28 mouse cellular contexts compared by ENCODE assay signal in genomic region chr17:47303600-47303999, GRCm38 (mm10).
A peak's percentile ranks its signal among the peaks of the same experiment; 100 is the strongest.
DNase-seq lines count a peak whose midpoint lies in the region; ATAC-seq and TF ChIP-seq lines count a peak whose summit lies in the region.
"Had no signal": no experiment of that assay in that cellular context is flagged by ENCODE, and none has a peak within 500 bp of the region (broad histone marks: within the 10 kb centered on the region; RNA-seq: fewer than 3 reads in every experiment).

No protein-coding gene starts in this region.

- H3K9ac ChIP-seq in liver, adult 2 months (ENCODE audit: low read depth, low read length) = no peak overlapping the region
- no peak overlapping the region for H3K9ac ChIP-seq in liver, embryonic 12.5 days
- no peak overlapping the region for H3K9ac ChIP-seq in liver, embryonic 16.5 days (ENCODE audit: low read depth, low read length)
- no peak overlapping the region for H3K9ac ChIP-seq in liver, embryonic 11.5 days (ENCODE audit: low read depth, low read length)
- H3K9ac ChIP-seq: embryonic facial prominence, embryonic 13.5 days; embryonic facial prominence, embryonic 15.5 days; forebrain, embryonic 12.5 days had no signal

- H3K36me3 ChIP-seq in kidney, adult 2 months (ENCODE audit: control insufficient read depth, insufficient read depth, low read length) = no peaks in the 10 kb centered on the region
- H3K36me3 ChIP-seq in liver, adult 2 months (ENCODE audit: control insufficient read depth, insufficient read depth, low read length) = no peaks in the 10 kb centered on the region
- no peaks in the 10 kb centered on the region for H3K36me3 ChIP-seq in liver, embryonic 12.5 days
- no peaks in the 10 kb centered on the region for H3K36me3 ChIP-seq in liver, embryonic 16.5 days (ENCODE audit: control insufficient read depth, insufficient read depth)
- H3K36me3 ChIP-seq in liver, embryonic 11.5 days (ENCODE audit: control insufficient read depth, insufficient read depth, low read length) = no peaks in the 10 kb centered on the region
- H3K36me3 ChIP-seq: forebrain, embryonic 12.5 days; G1E had no signal

- peak; percentile 40 for DNase-seq in adrenal gland, adult 2 months
- DNase-seq in adrenal gland, postnatal 36 days = no peak
- DNase-seq in kidney, adult 2 months = peak; percentile 18
- no peak for DNase-seq in kidney, adult 18-20 months
- DNase-seq in liver, adult 2 months (ENCODE audit: extremely low read depth, low read depth, low spot score) = peak; percentile 94
- DNase-seq in liver, embryonic 11.5 days (ENCODE audit: low spot score) = no peak
- DNase-seq: adrenal gland, postnatal 25 days; B cell, adult 2 months; cerebellum, adult 11-12 months; cerebellum, adult 2 months; cerebellum, adult 9-11 months; cerebellum, postnatal 14 days; cerebellum, postnatal 36 days; embryo, embryonic 11 days had no signal

- no peak for TF ChIP-seq CTCF in kidney, adult 2 months (conservative IDR thresholded peaks at IDR 0.05; ENCODE audit: insufficient read depth, insufficient read length, low read depth, low read length)
- TF ChIP-seq CTCF in liver, adult 2 months (IDR thresholded peaks at IDR 0.05; ENCODE audit: low read depth, low read length) = no peak

- H3K4me3 ChIP-seq in kidney, adult 2 months (ENCODE audit: insufficient read depth, low read depth, low read length) = no peak overlapping the region
- H3K4me3 ChIP-seq in liver, adult 2 months (ENCODE audit: insufficient read depth, low read depth, low read length) = no peak overlapping the region
- H3K4me3 ChIP-seq in liver, embryonic 12.5 days = no peak overlapping the region
- H3K4me3 ChIP-seq in liver, embryonic 16.5 days (ENCODE audit: low read depth, low read length) = no peak overlapping the region
- no peak overlapping the region for H3K4me3 ChIP-seq in liver, embryonic 11.5 days (ENCODE audit: low read depth, low read length)
- H3K4me3 ChIP-seq: embryonic facial prominence, embryonic 13.5 days; embryonic facial prominence, embryonic 15.5 days; erythroblast, embryonic 14.5 days; forebrain, embryonic 10.5 days; forebrain, embryonic 12.5 days had no signal

- no peaks in the 10 kb centered on the region for H3K27me3 ChIP-seq in kidney, adult 2 months (replicated peaks; ENCODE audit: control insufficient read depth, insufficient read depth, low read length)
- H3K27me3 ChIP-seq in liver, adult 2 months (ENCODE audit: control insufficient read depth, insufficient read depth, low read length) = no peaks in the 10 kb centered on the region
- H3K27me3 ChIP-seq in liver, embryonic 12.5 days (replicated peaks) = no peaks in the 10 kb centered on the region
- H3K27me3 ChIP-seq in liver, embryonic 16.5 days (ENCODE audit: control insufficient read depth, insufficient read depth, low read depth, low read length) = no peaks in the 10 kb centered on the region
- H3K27me3 ChIP-seq in liver, embryonic 11.5 days (replicated peaks; ENCODE audit: control insufficient read depth, insufficient read depth, low read length) = no peaks in the 10 kb centered on the region
- H3K27me3 ChIP-seq: CH12.LX; embryonic facial prominence, embryonic 13.5 days; embryonic facial prominence, embryonic 15.5 days; forebrain, embryonic 12.5 days; Patski had no signal

- no peak overlapping the region for H3K27ac ChIP-seq in kidney, adult 2 months (ENCODE audit: insufficient read depth, low read depth, low read length)
- peak overlapping the region; percentile 7; the same call in 1 of the 2 replicates for H3K27ac ChIP-seq in liver, adult 2 months (replicated peaks; ENCODE audit: insufficient read depth, low read depth, low read length)
- H3K27ac ChIP-seq in liver, embryonic 12.5 days = no peak overlapping the region
- no peak overlapping the region for H3K27ac ChIP-seq in liver, embryonic 16.5 days (ENCODE audit: low read length)
- H3K27ac ChIP-seq in liver, embryonic 11.5 days (ENCODE audit: low read depth, low read length) = no peak overlapping the region
- H3K27ac ChIP-seq: embryonic facial prominence, embryonic 13.5 days; embryonic facial prominence, embryonic 15.5 days; forebrain, embryonic 10.5 days; forebrain, embryonic 12.5 days had no signal

- H3K9me3 ChIP-seq in liver, embryonic 12.5 days (replicated peaks) = no peaks in the 10 kb centered on the region
- H3K9me3 ChIP-seq in liver, embryonic 16.5 days (replicated peaks; ENCODE audit: control insufficient read depth, low read length) = no peaks in the 10 kb centered on the region
- no peaks in the 10 kb centered on the region for H3K9me3 ChIP-seq in liver, embryonic 11.5 days (ENCODE audit: control insufficient read depth, low read length)
- H3K9me3 ChIP-seq: embryonic facial prominence, embryonic 13.5 days; embryonic facial prominence, embryonic 15.5 days; forebrain, embryonic 10.5 days; forebrain, embryonic 12.5 days; G1E had no signal

- TF ChIP-seq POLR2A in kidney, adult 2 months (IDR thresholded peaks at IDR 0.05; ENCODE audit: low read depth, low read length) = no peak
- TF ChIP-seq POLR2A in liver, adult 2 months (IDR thresholded peaks at IDR 0.05; ENCODE audit: extremely low read depth, insufficient read depth, low read length) = no peak

- no peaks in the 10 kb centered on the region for H3K4me1 ChIP-seq in kidney, adult 2 months (ENCODE audit: control insufficient read depth, insufficient read depth, low read length)
- H3K4me1 ChIP-seq in liver, adult 2 months (ENCODE audit: control insufficient read depth, insufficient read depth, low read length) = peaks cover 13% of the 10 kb centered on the region; the same call in 1 of the 2 replicates
- peaks cover 9% of the 10 kb centered on the region for H3K4me1 ChIP-seq in liver, embryonic 12.5 days
- peaks cover 5% of the 10 kb centered on the region for H3K4me1 ChIP-seq in liver, embryonic 16.5 days (ENCODE audit: control insufficient read depth, low read depth, low read length)
- no peaks in the 10 kb centered on the region for H3K4me1 ChIP-seq in liver, embryonic 11.5 days (replicated peaks; ENCODE audit: control insufficient read depth, insufficient read depth, low read length)

- ATAC-seq in liver, embryonic 12.5 days = no peak
- ATAC-seq in liver, embryonic 16.5 days (ENCODE audit: low read depth) = peak; percentile 82
- no peak for ATAC-seq in liver, embryonic 11.5 days (replicated peaks; ENCODE audit: low FRiP score)
- ATAC-seq: activated CD4-positive, CD25-positive, alpha-beta regulatory T cell, adult 4 months; CD4-positive, CD25-positive, alpha-beta regulatory T cell, adult 4 months; forebrain, embryonic 14.5 days; forebrain, embryonic 16.5 days; Patski had no signal

- H3K4me2 ChIP-seq in liver, embryonic 12.5 days = no peak overlapping the region
- no peak overlapping the region for H3K4me2 ChIP-seq in liver, embryonic 16.5 days (ENCODE audit: low read depth, low read length)
- H3K4me2 ChIP-seq in liver, embryonic 11.5 days = no peak overlapping the region
- H3K4me2 ChIP-seq: embryonic facial prominence, embryonic 13.5 days; embryonic facial prominence, embryonic 15.5 days; forebrain, embryonic 12.5 days had no signal

- WGBS in kidney, adult 2 months = 80% methylated on average over 3 of the region's 3 CpGs
- 30% methylated on average over 3 of the region's 3 CpGs for whole genome bisulfite sequencing in liver, adult 2 months
- WGBS in liver, embryonic 12.5 days (ENCODE audit: insufficient replicate concordance) = 62% methylated on average over 3 of the region's 3 CpGs
- WGBS in liver, embryonic 16.5 days (ENCODE audit: insufficient replicate concordance) = 63% methylated on average over 3 of the region's 3 CpGs
- WGBS in liver, embryonic 11.5 days = 85% methylated on average over 3 of the region's 3 CpGs

- H3K79me2 ChIP-seq in liver, adult 2 months (ENCODE audit: control insufficient read depth, insufficient read depth, low read length) = no peaks in the 10 kb centered on the region

Comparison
In these comparisons a context has a peak if more than half of its experiments do, and no peak if none do; other contexts are left out.
1. DNase-seq: peak in adrenal gland, adult 2 months (single experiment), kidney, adult 2 months (single experiment) and liver, adult 2 months (single experiment); none in adrenal gland, postnatal 36 days (0 of 2), kidney, adult 18-20 months (single experiment) and liver, embryonic 11.5 days (single experiment).